Mouse (Mus musculus) megakaryocyte, embryonic 14.5 days (primary cell): ENCODE data around the gene Dclk1.

ENCODE experiments used
- FLI1 ChIP-seq: IDR thresholded peaks from 2 replicates; pipeline ENCODE4 v1.6.1; 2012; ENCODE audit warnings: low read length, inconsistent platforms, mixed read lengths
- GATA1 ChIP-seq: IDR thresholded peaks from 3 replicates; pipeline ENCODE4 v1.6.1; 2012; ENCODE audit warnings: mixed read lengths, low read length, inconsistent platforms, borderline replicate concordance

- TF ChIP-seq GATA1 (no peak), FLI1 (no peak)
These were observed 308.8 kb downstream of the Dclk1 start for GRCm38 (mm10) chr3:55550962-55551361.
